10 mouse cellular contexts compared by ENCODE assay signal in genomic region chr9:33220981-33221380, GRCm38 (mm10).
"Had no signal": no experiment of that assay in that cellular context is flagged by ENCODE, and none has a peak within 500 bp of the region (broad histone marks: within the 10 kb centered on the region; RNA-seq: fewer than 3 reads in every experiment).

No protein-coding gene starts in this region.

- ATAC-seq: inflammation-experienced regulatory T-cells, adult 6 months; intestine, postnatal 0 days; lung, postnatal 0 days; midbrain, embryonic 15.5 days had no signal

- DNase-seq: kidney, adult 8-10 months; kidney, postnatal 25 days; layer of hippocampus, adult 9-11 months; lung, adult 2 months; lung, postnatal 36 days; thymus, postnatal 36 days had no signal
